Mouse (Mus musculus) forebrain, embryonic 11.5 days (tissue): ENCODE data around the gene Aff3. TPM values are rescaled to one million over a fixed set of nuclear protein-coding genes. Genes with fewer than 3 reads are reported as not detected.

Experiments
- ATAC-seq: fragments of 200-750 bp; cut with Nextera tagmentation; replicated peaks from 2 replicates; pipeline ENCODE4 v1.8.0; 2017; ENCODE audit warnings: moderate TSS enrichment; ENCODE audit not compliant: low FRiP score
- DNase-seq: peaks from one replicate; pipeline ENCODE4 v3.0.0-alpha.2; 2017; ENCODE audit warnings: low spot score
- H3K27ac ChIP-seq: fragments of 300-500 bp; sonication (generic); 2 replicates; pipeline ENCODE4 v1.5.1; 2014; ENCODE audit warnings: low read depth, low read length
- H3K27me3 ChIP-seq: fragments of 300-500 bp; sonication (generic); 2 replicates; pipeline ENCODE4 v1.6.1; 2014; ENCODE audit warnings: mild to moderate bottlenecking, low read length, mixed read lengths; ENCODE audit not compliant: control insufficient read depth, insufficient read depth
- H3K36me3 ChIP-seq: fragments of 300-500 bp; sonication (generic); 2 replicates; pipeline ENCODE4 v1.6.1; 2014; ENCODE audit warnings: mild to moderate bottlenecking, low read length, moderate library complexity, mixed read lengths; ENCODE audit not compliant: control insufficient read depth, insufficient read depth
- H3K4me1 ChIP-seq: fragments of 300-500 bp; sonication (generic); replicated peaks from 2 replicates; pipeline ENCODE4 v1.6.1; 2014; ENCODE audit warnings: low read length, mixed read lengths; ENCODE audit not compliant: control insufficient read depth, insufficient read depth
- H3K4me2 ChIP-seq: fragments of 300-500 bp; sonication (generic); 2 replicates; pipeline ENCODE4 v1.6.1; 2014; ENCODE audit warnings: low read depth, mild to moderate bottlenecking, low read length, moderate library complexity, mixed read lengths; ENCODE audit not compliant: severe bottlenecking
- H3K4me3 ChIP-seq: fragments of 300-500 bp; sonication (generic); 2 replicates; pipeline ENCODE4 v1.5.1; 2014; ENCODE audit warnings: low read depth, low read length
- H3K9ac ChIP-seq: fragments of 300-500 bp; sonication (generic); 2 replicates; pipeline ENCODE4 v1.6.1; 2014; ENCODE audit warnings: low read length
- H3K9me3 ChIP-seq: fragments of 300-500 bp; sonication (generic); 2 replicates; pipeline ENCODE4 v1.6.1; 2016; ENCODE audit warnings: low read length, mixed read lengths; ENCODE audit not compliant: control insufficient read depth
- WGBS: fragments of 180-500 bp; shearing (Covaris S2); extraction: QIAGEN DNeasy Blood & Tissue Kit; methylation state at CpG from one replicate; pipeline ENCODE4 v1.1.7; 2014; 5-methylcytosine and 5-hydroxymethylcytosine counted together
- polyA plus RNA-seq: library from polyadenylated mRNA; unstranded; fragments of >200 nt; fragmentation: Nextera tagmentation; extraction: Ambion mirVana; gene quantifications from 2 replicates; pipeline ENCODE4 v1.2.1, GENCODE M21; 2014

The Aff3 gene
- polyA plus RNA-seq, 1 experiment from 2014 or later: 22.8 TPM

- no peak for DNase-seq
- H3K27ac ChIP-seq: no peak overlapping the region
- 72% methylated on average over 4 of the region's 4 CpGs for WGBS
Measured at GRCm38 (mm10) chr1:38411106-38411505, 253.6 kb downstream of the Aff3 start.

GRCm38 (mm10) chr1:38410457-38410856 lies 254.3 kb downstream of the Aff3 start:
- Histone ChIP-seq H3K27me3 (no peaks in the 10 kb centered on the region), H3K4me3 (no peak overlapping the region), H3K27ac (no peak overlapping the region), H3K9ac (no peak overlapping the region), H3K4me2 (no peak overlapping the region), H3K36me3 (no peaks in the 10 kb centered on the region), H3K4me1 (no peaks in the 10 kb centered on the region; the same call in 1 of the 2 replicates), H3K9me3 (no peaks in the 10 kb centered on the region)
- ATAC-seq (no peak), DNase-seq (no peak)
- WGBS: 18% methylated on average over 4 of the region's 4 CpGs

More at GRCm38 (mm10) chr1:38411106-38411505, 253.6 kb downstream of the Aff3 start:
- Histone ChIP-seq H3K36me3 (no peaks in the 10 kb centered on the region), H3K9ac (no peak overlapping the region), H3K4me1 (no peaks in the 10 kb centered on the region; the same call in 1 of the 2 replicates), H3K4me3 (no peak overlapping the region), H3K9me3 (no peaks in the 10 kb centered on the region), H3K4me2 (no peak overlapping the region), H3K27me3 (no peaks in the 10 kb centered on the region)
- ATAC-seq: no peak

- Histone ChIP-seq H3K27ac (no peak overlapping the region), H3K4me3 (no peak overlapping the region), H3K27me3 (no peaks in the 10 kb centered on the region), H3K36me3 (no peaks in the 10 kb centered on the region), H3K4me2 (no peak overlapping the region), H3K9me3 (no peaks in the 10 kb centered on the region), H3K9ac (no peak overlapping the region), H3K4me1 (no peaks in the 10 kb centered on the region; the same call in 1 of the 2 replicates)
- no peak for ATAC-seq
- 76% methylated on average over 3 of the region's 3 CpGs for WGBS
- no peak for DNase-seq
Measured at GRCm38 (mm10) chr1:38408241-38408640, 256.5 kb downstream of the Aff3 start.

GRCm38 (mm10) chr1:38403781-38404180 lies 261.0 kb downstream of the Aff3 start:
- no peak for DNase-seq
- no peak overlapping the region for H3K4me2 ChIP-seq
- H3K36me3 ChIP-seq: no peaks in the 10 kb centered on the region
- H3K27me3 ChIP-seq: no peaks in the 10 kb centered on the region
- no peak overlapping the region for H3K4me3 ChIP-seq
- no peaks in the 10 kb centered on the region for H3K4me1 ChIP-seq
- no peak overlapping the region for H3K9ac ChIP-seq
- H3K27ac ChIP-seq: no peak overlapping the region
- WGBS: 91% methylated on average over 5 of the region's 5 CpGs
- H3K9me3 ChIP-seq: no peaks in the 10 kb centered on the region
- no peak for ATAC-seq

GRCm38 (mm10) chr1:38401856-38402255 lies 262.9 kb downstream of the Aff3 start:
- Histone ChIP-seq H3K36me3 (no peaks in the 10 kb centered on the region), H3K4me1 (no peaks in the 10 kb centered on the region), H3K4me2 (no peak overlapping the region), H3K27ac (no peak overlapping the region), H3K4me3 (no peak overlapping the region), H3K9ac (no peak overlapping the region), H3K9me3 (no peaks in the 10 kb centered on the region), H3K27me3 (no peaks in the 10 kb centered on the region)
- no peak for ATAC-seq
- WGBS: 57% methylated on average over 4 of the region's 4 CpGs
- DNase-seq: no peak

- Histone ChIP-seq H3K4me3 (no peak overlapping the region), H3K27me3 (no peaks in the 10 kb centered on the region), H3K4me2 (no peak overlapping the region), H3K27ac (no peak overlapping the region), H3K9me3 (no peaks in the 10 kb centered on the region), H3K4me1 (peaks cover 11% of the 10 kb centered on the region), H3K9ac (no peak overlapping the region), H3K36me3 (no peaks in the 10 kb centered on the region)
- 90% methylated on average over 10 of the region's 10 CpGs for WGBS
- ATAC-seq (no peak), DNase-seq (no peak)
Measured at GRCm38 (mm10) chr1:38399269-38399668, 265.5 kb downstream of the Aff3 start.

- Histone ChIP-seq H3K36me3 (no peaks in the 10 kb centered on the region), H3K4me3 (no peak overlapping the region), H3K4me2 (no peak overlapping the region), H3K9me3 (no peaks in the 10 kb centered on the region), H3K4me1 (peaks cover 13% of the 10 kb centered on the region), H3K9ac (no peak overlapping the region), H3K27me3 (no peaks in the 10 kb centered on the region), H3K27ac (no peak overlapping the region)
- ATAC-seq: no peak
- DNase-seq: no peak
- WGBS: 77% methylated on average over 5 of the region's 5 CpGs
Measured at GRCm38 (mm10) chr1:38398566-38398965, 266.2 kb downstream of the Aff3 start.

GRCm38 (mm10) chr1:38395194-38395681 lies 269.5 kb downstream of the Aff3 start:
- peaks cover 19% of the 10 kb centered on the region for H3K4me1 ChIP-seq
- 18% methylated on average over 11 of the region's 11 CpGs for WGBS

GRCm38 (mm10) chr1:38394493-38394892 lies 270.3 kb downstream of the Aff3 start:
- H3K27ac ChIP-seq: no peak overlapping the region
- no peak overlapping the region for H3K4me2 ChIP-seq
- H3K27me3 ChIP-seq: no peaks in the 10 kb centered on the region
- no peak for ATAC-seq
- H3K36me3 ChIP-seq: no peaks in the 10 kb centered on the region
- H3K9me3 ChIP-seq: no peaks in the 10 kb centered on the region
- WGBS: 20% methylated on average over 5 of the region's 5 CpGs
- peaks cover 19% of the 10 kb centered on the region for H3K4me1 ChIP-seq
- H3K9ac ChIP-seq: no peak overlapping the region
- DNase-seq: no peak
- no peak overlapping the region for H3K4me3 ChIP-seq

More at GRCm38 (mm10) chr1:38395194-38395681, 269.5 kb downstream of the Aff3 start:
- H3K9ac ChIP-seq: no peak overlapping the region
- H3K27me3 ChIP-seq: no peaks in the 10 kb centered on the region
- no peak overlapping the region for H3K4me2 ChIP-seq
- H3K9me3 ChIP-seq: no peaks in the 10 kb centered on the region
- H3K27ac ChIP-seq: no peak overlapping the region
- DNase-seq: no peak
- H3K36me3 ChIP-seq: no peaks in the 10 kb centered on the region
- ATAC-seq: no peak
- H3K4me3 ChIP-seq: no peak overlapping the region
